Mouse (Mus musculus) liver, postnatal 0 days (tissue): Measurements from ENCODE around the gene Scgb2b18.
"Not testable (repeated sequence)": the region's sequence is repeated elsewhere in the genome, so short reads cannot be mapped to it uniquely, and the experiment has no call there.

Source experiments
- CTCF ChIP-seq: sonication (generic); IDR thresholded peaks from 2 replicates; pipeline ENCODE4 v1.5.1; 2016; ENCODE audit warnings: antibody characterized with exemption, low read depth
- EP300 ChIP-seq: IDR thresholded peaks from 2 replicates; pipeline ENCODE4 v1.6.1; 2016; ENCODE audit warnings: antibody characterized with exemption, low read depth, mild to moderate bottlenecking

- not testable (repeated sequence) for TF ChIP-seq EP300, CTCF
Measured at GRCm38 (mm10) chr7:33173764-33174163, at the start of gene Scgb2b18.
